Mouse (Mus musculus): ENCODE measurements around the gene Ap5z1.

- TF ChIP-seq CTCF (IDR thresholded peaks at IDR 0.05; ENCODE audit: low read depth) (no peak), EP300 (IDR thresholded peaks at IDR 0.05; ENCODE audit: low read depth) (no peak)
These were observed 733 bp upstream of the Ap5z1 start for GRCm38 (mm10) chr5:142463011-142463410.

Measured in liver, postnatal 0 days (tissue).